Mouse (Mus musculus): ENCODE measurements around the gene Tmem218. TPM values are rescaled to one million over a fixed set of nuclear protein-coding genes. Genes with fewer than 3 reads are reported as not detected.

The Tmem218 gene
- polyA plus RNA-seq, 1 experiment from 2014 or later, result 10.5 TPM

- 61% methylated on average over 5 of the region's 5 CpGs for WGBS
- DNase-seq (ENCODE audit: low spot score) (no peak), ATAC-seq (ENCODE audit: low read depth) (no peak)
- Histone ChIP-seq H3K4me1 (ENCODE audit: control insufficient read depth, insufficient read depth, low read length) (peaks cover 11% of the 10 kb centered on the region), H3K27me3 (replicated peaks; ENCODE audit: control insufficient read depth, insufficient read depth, low read length) (no peaks in the 10 kb centered on the region), H3K27ac (replicated peaks; ENCODE audit: low read depth, low read length) (no peak overlapping the region), H3K9me3 (ENCODE audit: control insufficient read depth, low read length) (no peaks in the 10 kb centered on the region), H3K36me3 (ENCODE audit: control insufficient read depth, insufficient read depth, low read length) (no peaks in the 10 kb centered on the region), H3K9ac (ENCODE audit: low read depth, low read length) (no peak overlapping the region), H3K4me2 (ENCODE audit: low read depth, low read length) (no peak overlapping the region), H3K4me3 (ENCODE audit: low read depth, low read length) (no peak overlapping the region)
Measured at GRCm38 (mm10) chr9:37181596-37181995, 26.4 kb upstream of the Tmem218 start.

- peaks cover 7% of the 10 kb centered on the region for H3K4me1 ChIP-seq (ENCODE audit: control insufficient read depth, insufficient read depth, low read length)
- H3K27ac ChIP-seq (replicated peaks; ENCODE audit: low read depth, low read length), result no peak overlapping the region
- no peak overlapping the region for H3K4me3 ChIP-seq (ENCODE audit: low read depth, low read length)
- no peaks in the 10 kb centered on the region for H3K9me3 ChIP-seq (ENCODE audit: control insufficient read depth, low read length)
- H3K9ac ChIP-seq (ENCODE audit: low read depth, low read length), result no peak overlapping the region
- no peaks in the 10 kb centered on the region for H3K36me3 ChIP-seq (ENCODE audit: control insufficient read depth, insufficient read depth, low read length)
- DNase-seq (ENCODE audit: low spot score) (no peak), ATAC-seq (ENCODE audit: low read depth) (no peak)
- WGBS, result 61% methylated on average over 2 of the region's 2 CpGs
- H3K27me3 ChIP-seq (replicated peaks; ENCODE audit: control insufficient read depth, insufficient read depth, low read length), result no peaks in the 10 kb centered on the region
- no peak overlapping the region for H3K4me2 ChIP-seq (ENCODE audit: low read depth, low read length)
Measured at GRCm38 (mm10) chr9:37183176-37183575, 24.8 kb upstream of the Tmem218 start.

- H3K9ac ChIP-seq (ENCODE audit: low read depth, low read length), result no peak overlapping the region
- DNase-seq (ENCODE audit: low spot score) (peak; percentile 53), ATAC-seq (ENCODE audit: low read depth) (no peak)
- H3K36me3 ChIP-seq (ENCODE audit: control insufficient read depth, insufficient read depth, low read length), result no peaks in the 10 kb centered on the region
- H3K9me3 ChIP-seq (ENCODE audit: control insufficient read depth, low read length), result no peaks in the 10 kb centered on the region
- H3K4me3 ChIP-seq (ENCODE audit: low read depth, low read length), result no peak overlapping the region
- H3K27me3 ChIP-seq (replicated peaks; ENCODE audit: control insufficient read depth, insufficient read depth, low read length), result no peaks in the 10 kb centered on the region
- no peak overlapping the region for H3K27ac ChIP-seq (replicated peaks; ENCODE audit: low read depth, low read length)
- whole genome bisulfite sequencing, result 74% methylated on average over 5 of the region's 5 CpGs
- no peaks in the 10 kb centered on the region for H3K4me1 ChIP-seq (ENCODE audit: control insufficient read depth, insufficient read depth, low read length)
- no peak overlapping the region for H3K4me2 ChIP-seq (ENCODE audit: low read depth, low read length)
Measured at GRCm38 (mm10) chr9:37187407-37187806, 20.6 kb upstream of the Tmem218 start.

DNA sequence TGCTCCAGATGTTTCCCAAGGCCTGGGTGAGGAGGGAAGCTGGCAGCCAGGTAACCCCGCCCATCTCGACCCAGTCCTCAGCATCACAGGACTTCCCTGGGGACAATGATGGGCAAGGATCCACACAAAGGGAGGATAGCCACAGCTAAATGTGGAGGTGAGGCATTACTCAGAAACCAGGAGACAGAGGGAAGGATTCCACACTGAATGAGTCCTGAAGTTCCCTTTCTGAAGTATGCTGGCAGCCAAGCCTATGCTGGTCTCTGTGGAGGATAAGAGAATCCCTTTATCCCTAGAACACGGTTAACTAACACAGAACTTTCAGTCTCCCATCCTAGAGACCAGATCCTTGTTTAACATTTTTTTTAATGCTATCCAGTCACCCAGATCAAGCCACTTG is 20.0 kb upstream of the Tmem218 start:
- Histone ChIP-seq H3K27me3 (replicated peaks; ENCODE audit: control insufficient read depth, insufficient read depth, low read length) (no peaks in the 10 kb centered on the region), H3K4me2 (ENCODE audit: low read depth, low read length) (no peak overlapping the region), H3K4me3 (ENCODE audit: low read depth, low read length) (no peak overlapping the region), H3K9me3 (ENCODE audit: control insufficient read depth, low read length) (no peaks in the 10 kb centered on the region), H3K36me3 (ENCODE audit: control insufficient read depth, insufficient read depth, low read length) (no peaks in the 10 kb centered on the region), H3K9ac (ENCODE audit: low read depth, low read length) (no peak overlapping the region), H3K27ac (replicated peaks; ENCODE audit: low read depth, low read length) (no peak overlapping the region), H3K4me1 (ENCODE audit: control insufficient read depth, insufficient read depth, low read length) (no peaks in the 10 kb centered on the region)
- WGBS, result 81% methylated on average over 3 of the region's 3 CpGs
- no peak for DNase-seq (ENCODE audit: low spot score)
- no peak for ATAC-seq (ENCODE audit: low read depth)

- Histone ChIP-seq H3K4me3 (ENCODE audit: low read depth, low read length) (no peak overlapping the region), H3K27ac (replicated peaks; ENCODE audit: low read depth, low read length) (no peak overlapping the region), H3K9me3 (ENCODE audit: control insufficient read depth, low read length) (no peaks in the 10 kb centered on the region), H3K4me1 (ENCODE audit: control insufficient read depth, insufficient read depth, low read length) (no peaks in the 10 kb centered on the region), H3K9ac (ENCODE audit: low read depth, low read length) (no peak overlapping the region), H3K36me3 (ENCODE audit: control insufficient read depth, insufficient read depth, low read length) (no peaks in the 10 kb centered on the region), H3K4me2 (ENCODE audit: low read depth, low read length) (no peak overlapping the region), H3K27me3 (replicated peaks; ENCODE audit: control insufficient read depth, insufficient read depth, low read length) (no peaks in the 10 kb centered on the region)
- DNase-seq (ENCODE audit: low spot score) (no peak), ATAC-seq (ENCODE audit: low read depth) (no peak)
- WGBS, result 68% methylated on average over 4 of the region's 4 CpGs
Measured at GRCm38 (mm10) chr9:37197067-37197466, 11.0 kb upstream of the Tmem218 start.

DNA sequence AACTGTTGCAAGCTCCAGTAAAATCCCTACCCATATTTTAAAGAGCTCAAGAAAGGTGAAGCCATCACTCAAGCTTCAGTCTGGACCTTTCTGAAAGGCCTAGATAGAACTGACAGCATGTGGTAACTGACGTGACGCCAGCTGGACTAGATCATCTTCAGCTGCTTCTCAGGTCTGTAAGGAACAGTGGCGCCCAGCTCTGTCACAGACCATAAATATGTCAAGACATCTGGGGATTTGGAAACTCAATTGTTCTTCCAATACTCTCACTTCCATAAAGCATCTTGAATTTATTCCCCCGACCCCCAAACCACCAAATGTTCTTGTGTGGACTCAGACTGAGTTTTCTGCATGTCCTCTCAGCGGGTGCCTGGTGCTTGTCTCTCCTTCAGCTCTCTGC is 7.6 kb upstream of the Tmem218 start:
- Histone ChIP-seq H3K36me3 (ENCODE audit: control insufficient read depth, insufficient read depth, low read length) (no peaks in the 10 kb centered on the region), H3K27me3 (replicated peaks; ENCODE audit: control insufficient read depth, insufficient read depth, low read length) (no peaks in the 10 kb centered on the region), H3K4me1 (ENCODE audit: control insufficient read depth, insufficient read depth, low read length) (peaks cover 8% of the 10 kb centered on the region; the same call in 1 of the 2 replicates), H3K9ac (ENCODE audit: low read depth, low read length) (no peak overlapping the region), H3K4me3 (ENCODE audit: low read depth, low read length) (no peak overlapping the region), H3K9me3 (ENCODE audit: control insufficient read depth, low read length) (no peaks in the 10 kb centered on the region), H3K4me2 (ENCODE audit: low read depth, low read length) (no peak overlapping the region), H3K27ac (replicated peaks; ENCODE audit: low read depth, low read length) (no peak overlapping the region)
- no peak for DNase-seq (ENCODE audit: low spot score)
- WGBS, result 65% methylated on average over 5 of the region's 5 CpGs
- ATAC-seq (ENCODE audit: low read depth), result no peak

- Histone ChIP-seq H3K4me1 (ENCODE audit: control insufficient read depth, insufficient read depth, low read length) (peaks cover 16% of the 10 kb centered on the region), H3K9me3 (ENCODE audit: control insufficient read depth, low read length) (no peaks in the 10 kb centered on the region), H3K27ac (replicated peaks; ENCODE audit: low read depth, low read length) (no peak overlapping the region), H3K36me3 (ENCODE audit: control insufficient read depth, insufficient read depth, low read length) (no peaks in the 10 kb centered on the region), H3K27me3 (replicated peaks; ENCODE audit: control insufficient read depth, insufficient read depth, low read length) (no peaks in the 10 kb centered on the region), H3K9ac (ENCODE audit: low read depth, low read length) (no peak overlapping the region), H3K4me2 (ENCODE audit: low read depth, low read length) (no peak overlapping the region), H3K4me3 (ENCODE audit: low read depth, low read length) (no peak overlapping the region)
- DNase-seq (ENCODE audit: low spot score) (peak; percentile 63), ATAC-seq (ENCODE audit: low read depth) (no peak)
- 37% methylated on average over 5 of the region's 5 CpGs for WGBS
Measured at GRCm38 (mm10) chr9:37203884-37204283, 4.1 kb upstream of the Tmem218 start.

- H3K4me2 ChIP-seq (ENCODE audit: low read depth, low read length), result no peak overlapping the region
- 82% methylated on average over 13 of the region's 13 CpGs for WGBS
- H3K9me3 ChIP-seq (ENCODE audit: control insufficient read depth, low read length), result no peaks in the 10 kb centered on the region
- H3K9ac ChIP-seq (ENCODE audit: low read depth, low read length), result no peak overlapping the region
- DNase-seq (ENCODE audit: low spot score), result no peak
- H3K36me3 ChIP-seq (ENCODE audit: control insufficient read depth, insufficient read depth, low read length), result no peaks in the 10 kb centered on the region
- no peak overlapping the region for H3K27ac ChIP-seq (replicated peaks; ENCODE audit: low read depth, low read length)
- no peak overlapping the region for H3K4me3 ChIP-seq (ENCODE audit: low read depth, low read length)
- peaks cover 6% of the 10 kb centered on the region for H3K4me1 ChIP-seq (ENCODE audit: control insufficient read depth, insufficient read depth, low read length)
- no peaks in the 10 kb centered on the region for H3K27me3 ChIP-seq (replicated peaks; ENCODE audit: control insufficient read depth, insufficient read depth, low read length)
- ATAC-seq (ENCODE audit: low read depth), result no peak
Measured at GRCm38 (mm10) chr9:37213060-37213738, 5.2 kb downstream of the Tmem218 start.

DNA sequence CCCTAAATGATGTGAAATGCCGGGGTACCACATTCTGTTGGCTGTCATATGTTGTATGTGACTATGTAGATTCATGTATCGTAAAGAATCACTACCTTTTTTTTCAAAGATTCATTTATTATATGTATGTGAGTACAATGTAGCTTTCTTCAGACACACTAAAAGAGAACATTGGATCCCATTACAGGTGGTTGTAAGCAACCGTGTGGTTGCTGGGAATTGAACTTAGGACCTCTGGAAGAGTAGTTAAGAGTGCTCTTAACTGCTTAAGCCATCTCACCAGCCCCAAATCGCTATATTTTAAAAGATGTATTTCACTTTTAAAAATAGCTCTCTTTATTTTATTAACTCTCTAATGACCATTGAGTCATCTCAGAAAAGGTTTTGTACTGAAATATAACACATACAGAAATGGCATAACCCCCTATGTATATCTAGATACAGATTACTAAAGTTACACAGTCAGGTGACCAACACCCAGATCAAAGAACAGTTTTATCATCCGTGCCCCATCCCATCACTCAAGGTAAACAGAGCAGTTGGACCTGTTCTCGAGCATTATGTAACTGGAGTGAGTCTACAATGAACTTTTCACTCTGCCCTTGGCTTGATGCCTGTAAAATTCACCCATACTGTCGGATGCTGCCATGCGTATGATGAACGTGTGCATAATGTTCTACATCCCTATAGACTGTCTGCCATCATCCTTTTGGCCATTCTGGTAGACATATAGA is 6.5 kb downstream of the Tmem218 start:
- Histone ChIP-seq H3K4me1 (ENCODE audit: control insufficient read depth, insufficient read depth, low read length) (no peaks in the 10 kb centered on the region), H3K27me3 (replicated peaks; ENCODE audit: control insufficient read depth, insufficient read depth, low read length) (no peaks in the 10 kb centered on the region), H3K4me3 (ENCODE audit: low read depth, low read length) (no peak overlapping the region), H3K9me3 (ENCODE audit: control insufficient read depth, low read length) (no peaks in the 10 kb centered on the region), H3K36me3 (ENCODE audit: control insufficient read depth, insufficient read depth, low read length) (no peaks in the 10 kb centered on the region), H3K27ac (replicated peaks; ENCODE audit: low read depth, low read length) (no peak overlapping the region), H3K4me2 (ENCODE audit: low read depth, low read length) (no peak overlapping the region), H3K9ac (ENCODE audit: low read depth, low read length) (no peak overlapping the region)
- no peak for DNase-seq (ENCODE audit: low spot score)
- ATAC-seq (ENCODE audit: low read depth), result no peak
- WGBS, result 78% methylated on average over 9 of the region's 9 CpGs

Data from embryonic facial prominence, embryonic 14.5 days (tissue).